Mouse (Mus musculus) heart, embryonic 15.5 days (tissue): ENCODE measurements around the gene Scfd2. TPM values are rescaled to one million over a fixed set of nuclear protein-coding genes. Genes with fewer than 3 reads are reported as not detected.

Experiments used
- ATAC-seq: fragments of 200-750 bp; cut with Nextera tagmentation; replicated peaks from 2 replicates; pipeline ENCODE4 v1.8.0; 2017; ENCODE audit warnings: low read depth, moderate TSS enrichment; ENCODE audit not compliant: insufficient number of reproducible peaks, insufficient read depth, low FRiP score
- H3K27ac ChIP-seq: fragments of 300-500 bp; sonication (generic); 2 replicates; pipeline ENCODE4 v1.5.1; 2015; ENCODE audit warnings: mild to moderate bottlenecking, inconsistent platforms
- H3K27me3 ChIP-seq: fragments of 300-500 bp; sonication (generic); 2 replicates; pipeline ENCODE4 v1.6.1; 2015; ENCODE audit warnings: inconsistent platforms
- H3K36me3 ChIP-seq: fragments of 300-500 bp; sonication (generic); 2 replicates; pipeline ENCODE4 v1.6.1; 2015; ENCODE audit warnings: mild to moderate bottlenecking, inconsistent platforms
- H3K4me1 ChIP-seq: fragments of 300-500 bp; sonication (generic); replicated peaks from 2 replicates; pipeline ENCODE4 v1.6.1; 2015; ENCODE audit warnings: inconsistent platforms
- H3K4me2 ChIP-seq: fragments of 300-500 bp; sonication (generic); 2 replicates; pipeline ENCODE4 v1.6.1; 2015; ENCODE audit warnings: inconsistent platforms, mild to moderate bottlenecking, moderate library complexity
- H3K4me3 ChIP-seq: fragments of 300-500 bp; sonication (generic); 2 replicates; pipeline ENCODE4 v1.5.1; 2015; ENCODE audit warnings: mild to moderate bottlenecking, inconsistent platforms
- H3K9ac ChIP-seq: fragments of 300-500 bp; sonication (generic); 2 replicates; pipeline ENCODE4 v1.6.1; 2015; ENCODE audit warnings: mild to moderate bottlenecking, inconsistent platforms
- H3K9me3 ChIP-seq: fragments of 300-500 bp; sonication (generic); replicated peaks from 2 replicates; pipeline ENCODE4 v1.6.1; 2016; ENCODE audit warnings: inconsistent platforms
- WGBS: fragments of 180-500 bp; shearing (Covaris S2); methylation state at CpG from one replicate; pipeline ENCODE4 v1.1.7; 2015; ENCODE audit warnings: mixed read lengths; 5-methylcytosine and 5-hydroxymethylcytosine counted together
- polyA plus RNA-seq: library from polyadenylated mRNA; unstranded; fragments of >200 nt; fragmentation: Nextera tagmentation; extraction: Ambion mirVana; gene quantifications from 2 replicates; pipeline ENCODE4 v1.2.1, GENCODE M21; 2015

The Scfd2 gene
- polyA plus RNA-seq, 1 experiment from 2014 or later = 12.8 TPM

DNA sequence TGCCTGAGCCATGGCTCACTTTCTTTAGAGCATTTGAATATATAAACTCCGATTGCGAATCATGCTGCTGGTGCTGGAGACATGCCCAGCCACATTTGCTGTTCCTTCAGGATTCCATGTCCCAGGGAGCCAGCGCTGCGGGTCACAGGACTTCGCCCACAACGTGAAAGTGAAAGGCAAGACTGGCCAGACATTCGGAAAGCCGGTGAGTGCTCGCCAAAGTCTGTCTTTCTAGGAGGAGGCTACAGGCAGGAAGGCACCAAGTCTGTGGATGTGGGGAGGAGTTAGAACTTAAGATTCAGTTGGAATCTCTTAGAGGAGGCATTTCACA lies 341.4 kb downstream of the Scfd2 start:
- no peak for ATAC-seq
- Histone ChIP-seq H3K4me1 (peaks cover 53% of the 10 kb centered on the region), H3K36me3 (no peaks in the 10 kb centered on the region), H3K9ac (0 out of 2 replicates have a peak overlapping the region, but pooled peaks have one; percentile 9), H3K4me2 (peak overlapping the region; percentile 25; the same call in 1 of the 2 replicates), H3K27ac (peak overlapping the region; percentile 47), H3K4me3 (no peak overlapping the region), H3K9me3 (no peaks in the 10 kb centered on the region), H3K27me3 (no peaks in the 10 kb centered on the region)
- WGBS = 43% methylated on average over 9 of the region's 9 CpGs

DNA sequence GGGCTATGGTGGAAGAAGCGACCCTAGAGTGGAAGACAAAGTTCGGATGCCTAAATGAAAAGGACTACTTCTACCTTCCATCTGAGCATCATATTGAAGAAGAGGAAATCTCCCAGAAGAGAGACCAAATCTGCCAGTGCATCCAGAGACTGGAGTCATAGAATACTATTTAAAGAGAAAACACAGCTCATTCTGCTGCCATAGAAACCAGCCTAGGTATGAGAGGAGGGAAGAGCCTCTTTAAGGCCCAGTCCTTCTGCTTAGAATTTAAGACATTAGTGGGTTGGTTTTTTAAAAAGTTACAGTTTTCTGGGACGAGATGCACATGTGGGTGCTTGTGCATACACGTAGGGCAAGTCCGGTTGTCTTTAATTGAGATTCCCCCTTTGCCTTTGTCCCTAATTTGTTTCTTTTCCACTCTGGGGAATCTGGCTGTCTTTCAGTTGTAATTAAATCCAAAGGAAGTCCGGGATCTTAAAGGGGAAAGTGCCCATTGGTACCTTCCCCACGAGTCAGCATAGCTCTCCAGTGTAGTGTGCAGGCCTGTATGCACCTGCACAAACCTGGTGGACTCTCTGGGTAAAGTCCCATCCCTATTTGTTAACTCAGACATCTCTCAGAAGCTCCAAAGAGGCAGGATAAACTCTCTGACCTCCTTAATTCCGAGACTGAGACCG lies 341.9 kb downstream of the Scfd2 start:
- no peak overlapping the region for H3K4me3 ChIP-seq
- 66% methylated on average over 9 of the region's 9 CpGs for WGBS
- ATAC-seq = no peak
- H3K4me1 ChIP-seq = peaks cover 55% of the 10 kb centered on the region
- no peaks in the 10 kb centered on the region for H3K9me3 ChIP-seq
- peak overlapping the region; percentile 25; the same call in 1 of the 2 replicates for H3K4me2 ChIP-seq
- H3K27me3 ChIP-seq = no peaks in the 10 kb centered on the region
- H3K27ac ChIP-seq = peak overlapping the region; percentile 47
- no peaks in the 10 kb centered on the region for H3K36me3 ChIP-seq
- 0 out of 2 replicates have a peak overlapping the region, but pooled peaks have one; percentile 9 for H3K9ac ChIP-seq

DNA sequence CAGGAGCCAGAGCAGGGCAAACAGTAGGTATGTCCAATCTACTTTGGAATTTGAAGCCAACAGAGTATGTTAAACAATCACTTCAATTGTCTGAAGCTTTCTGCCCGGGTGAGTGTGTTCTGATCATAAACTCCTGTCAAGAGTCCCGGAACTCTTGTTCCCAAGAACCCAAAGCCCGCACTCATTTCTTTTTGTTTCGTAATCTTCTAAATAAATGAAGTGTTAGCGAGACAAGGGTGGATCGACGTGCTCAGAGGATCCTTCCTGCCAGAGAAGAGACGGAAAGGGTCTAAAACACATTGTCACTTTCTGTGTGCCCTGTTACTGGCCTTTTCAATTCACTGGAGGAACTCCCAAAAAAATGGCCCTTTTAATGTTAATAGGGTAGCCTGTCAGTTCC lies 342.7 kb downstream of the Scfd2 start:
- 75% methylated on average over 8 of the region's 8 CpGs for WGBS

DNA sequence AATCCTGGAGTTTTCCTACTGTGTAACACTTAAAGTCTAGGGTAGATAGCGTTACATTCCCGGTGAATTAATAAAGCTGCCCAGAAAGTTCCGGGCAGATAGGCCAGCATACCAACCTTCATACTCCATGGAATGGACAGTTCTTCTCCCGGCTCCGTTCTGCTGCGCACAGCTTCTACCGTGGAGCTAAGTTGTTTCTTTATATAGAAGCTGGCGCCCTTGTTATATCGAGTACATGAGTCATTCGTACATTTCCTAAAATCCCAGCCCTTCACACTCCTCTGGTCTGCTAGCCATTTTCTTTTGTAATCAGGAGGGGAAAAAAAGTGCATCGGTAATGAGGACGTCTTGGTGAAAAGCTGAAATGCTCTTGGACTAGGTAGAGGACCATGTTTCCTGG lies 343.5 kb downstream of the Scfd2 start:
- H3K9me3 ChIP-seq = no peaks in the 10 kb centered on the region
- no peaks in the 10 kb centered on the region for H3K36me3 ChIP-seq
- peak overlapping the region; percentile 35; the same call in 1 of the 2 replicates for H3K4me2 ChIP-seq
- peak; percentile 72 for ATAC-seq
- no peak overlapping the region for H3K4me3 ChIP-seq
- 41% methylated on average over 12 of the region's 12 CpGs for WGBS
- peak overlapping the region; percentile 85 for H3K27ac ChIP-seq
- H3K9ac ChIP-seq = no peak overlapping the region
- peaks cover 56% of the 10 kb centered on the region for H3K4me1 ChIP-seq
- H3K27me3 ChIP-seq = no peaks in the 10 kb centered on the region

More for the DNA sequence above, 342.7 kb downstream of the Scfd2 start:
- no peak overlapping the region for H3K4me2 ChIP-seq
- ATAC-seq = no peak
- no peaks in the 10 kb centered on the region for H3K36me3 ChIP-seq
- H3K9ac ChIP-seq = no peak overlapping the region
- H3K27ac ChIP-seq = peak overlapping the region; percentile 85
- no peak overlapping the region for H3K4me3 ChIP-seq
- no peaks in the 10 kb centered on the region for H3K27me3 ChIP-seq
- H3K9me3 ChIP-seq = no peaks in the 10 kb centered on the region
- peaks cover 55% of the 10 kb centered on the region for H3K4me1 ChIP-seq

DNA sequence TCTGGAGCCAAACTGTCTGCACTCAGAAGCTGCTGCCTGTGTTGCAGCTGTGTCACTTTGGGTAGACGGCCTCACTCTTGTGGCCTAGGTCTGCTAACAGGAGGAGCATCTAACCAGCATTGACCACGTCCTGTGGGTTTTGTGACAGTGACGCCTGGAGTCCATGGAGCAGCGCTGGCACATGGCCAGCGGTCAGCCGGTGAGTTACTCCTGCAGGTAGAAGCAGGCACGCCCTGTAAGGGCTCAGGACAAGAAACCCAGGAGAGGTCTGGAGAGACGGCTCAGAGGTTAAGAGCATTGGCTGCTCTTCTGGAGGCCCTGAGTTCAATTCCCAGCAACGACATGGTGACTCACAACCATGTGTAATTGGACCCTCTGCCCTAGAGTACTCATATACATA lies 347.0 kb downstream of the Scfd2 start:
- Histone ChIP-seq H3K36me3 (no peaks in the 10 kb centered on the region), H3K27ac (no peak overlapping the region), H3K4me1 (peaks cover 47% of the 10 kb centered on the region), H3K9me3 (no peaks in the 10 kb centered on the region), H3K9ac (no peak overlapping the region), H3K4me2 (no peak overlapping the region), H3K4me3 (no peak overlapping the region), H3K27me3 (no peaks in the 10 kb centered on the region)
- 54% methylated on average over 9 of the region's 9 CpGs for WGBS
- no peak for ATAC-seq

DNA sequence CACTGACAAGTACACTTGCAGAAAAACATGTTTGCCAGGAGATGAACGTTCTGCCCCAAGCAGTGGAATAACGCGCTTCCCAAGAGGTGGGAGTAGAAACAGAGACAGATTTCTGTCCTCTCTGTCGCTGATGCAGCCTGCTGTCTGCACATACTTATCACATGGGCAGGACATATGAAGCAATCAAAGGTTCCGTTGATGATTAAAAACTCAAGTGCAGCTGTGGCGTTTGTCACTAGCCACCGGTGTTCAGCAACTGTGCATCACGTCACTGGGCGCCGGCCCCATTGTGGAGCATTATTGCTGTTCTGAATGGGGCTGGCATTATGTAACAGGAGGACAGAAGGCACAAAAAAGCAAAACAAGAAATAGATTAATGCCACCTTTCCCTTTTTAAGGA lies 348.4 kb downstream of the Scfd2 start:
- WGBS = 24% methylated on average over 10 of the region's 10 CpGs
- H3K4me1 ChIP-seq = peaks cover 33% of the 10 kb centered on the region
- H3K9ac ChIP-seq = no peak overlapping the region
- H3K27ac ChIP-seq = no peak overlapping the region
- no peak; the same call in 1 of the 2 replicates for ATAC-seq
- H3K36me3 ChIP-seq = no peaks in the 10 kb centered on the region
- no peak overlapping the region for H3K4me2 ChIP-seq
- H3K4me3 ChIP-seq = no peak overlapping the region
- no peaks in the 10 kb centered on the region for H3K9me3 ChIP-seq
- H3K27me3 ChIP-seq = no peaks in the 10 kb centered on the region

DNA sequence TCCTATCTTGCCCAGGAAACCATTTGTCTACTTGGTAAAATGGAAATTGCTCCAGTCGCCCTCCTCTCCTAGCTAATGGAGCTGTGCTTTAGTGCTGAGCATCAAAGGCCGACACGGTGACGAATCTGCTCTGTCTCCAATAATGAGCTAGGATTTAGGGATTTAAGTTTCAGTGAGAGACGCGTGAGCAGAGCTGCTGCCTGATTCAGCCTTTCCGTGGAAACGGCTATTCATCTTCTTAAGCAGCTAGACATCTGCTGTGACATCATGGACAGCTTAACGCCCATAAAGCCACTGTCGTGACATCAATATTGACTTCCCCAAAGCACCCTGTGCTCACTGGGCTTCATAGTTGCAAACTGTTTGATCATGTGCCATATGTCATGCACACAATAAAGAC lies 351.3 kb downstream of the Scfd2 start:
- H3K9ac ChIP-seq = no peak overlapping the region
- no peak for ATAC-seq
- H3K4me1 ChIP-seq = peaks cover 30% of the 10 kb centered on the region
- H3K9me3 ChIP-seq = no peaks in the 10 kb centered on the region
- 55% methylated on average over 10 of the region's 10 CpGs for WGBS
- no peaks in the 10 kb centered on the region for H3K36me3 ChIP-seq
- no peak overlapping the region for H3K4me3 ChIP-seq
- no peak overlapping the region for H3K27ac ChIP-seq
- H3K4me2 ChIP-seq = no peak overlapping the region
- H3K27me3 ChIP-seq = no peaks in the 10 kb centered on the region

DNA sequence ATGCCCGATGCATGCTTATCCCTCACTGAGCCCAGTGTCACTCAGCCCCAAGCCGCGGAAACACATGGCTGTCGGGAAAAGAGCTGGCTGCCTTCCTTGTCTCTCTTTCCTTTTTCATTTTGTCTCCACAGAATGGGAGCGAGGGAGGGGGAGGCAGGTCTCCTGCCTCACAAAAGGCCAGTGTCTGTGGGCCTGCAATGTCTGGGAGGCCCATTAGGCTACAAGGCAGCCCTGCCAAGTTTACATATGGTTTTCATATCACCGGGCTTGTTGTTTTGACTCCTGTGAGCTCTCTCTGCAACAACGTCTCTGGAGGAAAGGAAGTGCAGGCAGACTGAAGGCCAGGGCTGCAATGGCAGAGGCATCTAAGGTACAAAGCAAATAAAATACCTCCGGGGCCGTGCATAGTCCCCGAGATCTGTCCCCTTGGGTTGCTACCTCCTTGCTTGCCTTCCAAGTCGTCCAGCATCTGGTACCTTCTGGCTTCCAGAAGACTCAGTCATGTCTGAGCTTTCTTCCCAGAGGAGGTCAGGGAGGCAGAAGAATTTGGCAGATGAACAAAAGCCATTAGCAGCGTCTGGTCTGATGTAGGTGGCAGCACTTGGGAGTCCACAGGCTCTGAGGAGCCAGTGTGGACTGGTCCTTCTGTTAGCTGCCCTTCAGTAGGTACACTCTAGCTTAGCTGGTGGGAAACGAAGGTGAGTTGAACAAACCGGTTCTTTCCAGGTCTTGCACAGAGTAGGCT lies 355.9 kb downstream of the Scfd2 start:
- ATAC-seq = peak; percentile 44
- no peak overlapping the region for H3K9ac ChIP-seq
- 43% methylated on average over 14 of the region's 14 CpGs for WGBS

DNA sequence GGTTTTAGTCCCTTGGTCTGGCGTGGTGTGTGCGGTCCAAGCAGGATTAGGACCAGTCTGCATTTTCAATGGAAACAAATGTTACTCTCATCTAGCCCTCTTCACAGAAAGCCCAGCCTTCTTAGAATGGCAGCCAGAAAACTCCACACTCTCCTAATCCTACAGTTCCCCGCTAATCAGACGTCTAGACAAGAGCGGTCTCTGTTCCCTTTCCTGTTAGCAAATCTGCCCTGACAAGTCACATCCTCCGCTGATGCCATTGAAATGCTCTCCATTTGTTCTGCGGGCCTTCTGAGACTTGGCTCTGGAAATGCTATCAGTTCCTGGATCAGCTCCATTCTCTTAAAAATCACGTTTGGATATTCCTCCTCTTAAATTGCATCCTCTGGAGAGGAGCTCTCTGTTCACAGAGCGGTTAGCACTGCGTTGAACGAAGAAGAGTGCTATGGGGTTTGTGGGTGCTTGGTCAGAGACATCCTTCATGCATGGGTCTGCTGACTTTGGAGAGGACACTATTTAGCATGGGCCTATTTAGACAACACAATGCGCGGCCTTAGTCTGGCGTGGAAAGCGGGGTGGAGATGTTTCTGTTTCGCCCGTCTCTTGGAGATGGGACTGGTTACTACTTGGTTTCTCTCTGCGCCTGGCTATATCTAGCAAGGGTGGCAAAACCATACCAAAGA lies 358.3 kb downstream of the Scfd2 start:
- ATAC-seq = peak; percentile 67
- H3K4me3 ChIP-seq = no peak overlapping the region
- no peaks in the 10 kb centered on the region for H3K9me3 ChIP-seq
- no peak overlapping the region for H3K4me2 ChIP-seq
- H3K27ac ChIP-seq = peak overlapping the region; percentile 86
- peaks cover 43% of the 10 kb centered on the region for H3K4me1 ChIP-seq
- WGBS = 52% methylated on average over 18 of the region's 18 CpGs
- H3K27me3 ChIP-seq = no peaks in the 10 kb centered on the region
- no peak overlapping the region for H3K9ac ChIP-seq
- H3K36me3 ChIP-seq = no peaks in the 10 kb centered on the region

More for the DNA sequence above, 355.9 kb downstream of the Scfd2 start:
- Histone ChIP-seq H3K27me3 (no peaks in the 10 kb centered on the region), H3K36me3 (no peaks in the 10 kb centered on the region), H3K4me3 (no peak overlapping the region), H3K27ac (peak overlapping the region; percentile 79), H3K4me2 (no peak overlapping the region; the same call in 1 of the 2 replicates), H3K9me3 (no peaks in the 10 kb centered on the region), H3K4me1 (peaks cover 41% of the 10 kb centered on the region)

DNA sequence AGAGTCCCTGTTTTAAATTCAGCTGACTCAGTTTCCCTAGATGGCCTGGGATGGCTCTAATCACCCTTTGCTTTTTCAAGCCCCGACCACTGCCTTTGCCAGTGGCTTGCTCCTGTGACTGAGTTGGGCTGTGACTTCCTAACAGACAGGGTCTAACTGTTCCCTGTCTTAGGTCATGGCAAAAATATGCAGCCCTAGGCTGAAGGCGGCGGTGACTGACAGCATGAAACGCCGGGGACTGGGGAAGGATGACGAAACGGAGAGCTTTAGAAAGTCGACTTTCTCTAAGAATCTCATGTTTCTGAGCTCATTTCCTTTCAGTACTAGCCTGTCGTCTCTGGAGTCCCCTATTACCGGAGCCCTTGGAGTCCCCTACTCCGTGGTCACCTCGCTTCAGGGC lies 359.4 kb downstream of the Scfd2 start:
- H3K4me3 ChIP-seq = 0 out of 2 replicates have a peak overlapping the region, but pooled peaks have one; percentile 2
- H3K4me1 ChIP-seq = peaks cover 49% of the 10 kb centered on the region
- H3K9ac ChIP-seq = peak overlapping the region; percentile 5; the same call in 1 of the 2 replicates
- no peaks in the 10 kb centered on the region for H3K36me3 ChIP-seq
- peak; percentile 83 for ATAC-seq
- H3K27ac ChIP-seq = peak overlapping the region; percentile 86
- H3K27me3 ChIP-seq = no peaks in the 10 kb centered on the region
- no peaks in the 10 kb centered on the region for H3K9me3 ChIP-seq
- WGBS = 20% methylated on average over 12 of the region's 12 CpGs
- H3K4me2 ChIP-seq = peak overlapping the region; percentile 54

DNA sequence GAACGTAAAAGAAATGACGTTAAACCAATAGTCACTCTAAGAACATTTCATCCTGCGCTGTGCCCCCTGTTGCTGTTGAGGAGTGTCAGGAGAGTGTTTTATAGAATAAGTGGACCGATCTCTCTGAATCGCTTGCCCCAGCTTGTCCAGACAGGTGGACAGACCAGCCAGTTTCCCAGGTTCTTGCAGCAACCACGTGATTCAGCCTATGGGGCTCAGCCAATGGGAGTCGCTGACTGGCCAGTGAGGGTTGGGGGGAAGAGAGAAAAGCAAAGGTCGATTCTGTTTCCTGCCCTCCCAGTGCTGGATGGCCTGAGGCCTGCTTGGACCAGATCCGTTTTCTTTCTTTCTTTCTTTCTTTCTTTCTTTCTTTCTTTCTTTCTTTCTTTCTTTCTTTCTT lies 359.8 kb downstream of the Scfd2 start:
- no peak for ATAC-seq
- peak overlapping the region; percentile 86 for H3K27ac ChIP-seq
- peak overlapping the region; percentile 54 for H3K4me2 ChIP-seq
- no peak overlapping the region for H3K4me3 ChIP-seq
- no peak overlapping the region for H3K9ac ChIP-seq
- peaks cover 49% of the 10 kb centered on the region for H3K4me1 ChIP-seq
- no peaks in the 10 kb centered on the region for H3K9me3 ChIP-seq
- H3K27me3 ChIP-seq = no peaks in the 10 kb centered on the region
- no peaks in the 10 kb centered on the region for H3K36me3 ChIP-seq
- 59% methylated on average over 9 of the region's 9 CpGs for WGBS
